Mouse (Mus musculus) MEL (cell line): ENCODE results near the gene Samhd1. TPM values are rescaled to one million over a fixed set of nuclear protein-coding genes. Genes with fewer than 3 reads are reported as not detected.

Experiments
- DNase-seq: peaks from one replicate; pipeline ENCODE4 v3.0.0; 2011; ENCODE audit warnings: low read depth, low spot score
- H3K27ac ChIP-seq: 2 replicates; pipeline ENCODE4 v1.5.1; 2012; ENCODE audit warnings: low read depth, mild to moderate bottlenecking, control low read depth, low read length, moderate library complexity; ENCODE audit not compliant: control insufficient read depth
- H3K27me3 ChIP-seq, 2 experiments: fragments of 150-350 bp in 1 of 2; sonication (generic) in 1 of 2; 2 replicates each; pipeline ENCODE4 v1.6.1; 2012; ENCODE audit warnings: low read length in 2 of 2, mild to moderate bottlenecking in 2 of 2, improper control_type of control experiment in 1 of 2, moderate library complexity in 1 of 2; ENCODE audit not compliant: insufficient read depth in 2 of 2, control insufficient read depth in 1 of 2
- H3K36me3 ChIP-seq, 2 experiments: 2 replicates each; pipeline ENCODE4 v1.6.1; 2012 to 2014; ENCODE audit warnings: low read length in 2 of 2, improper control_type of control experiment in 1 of 2, inconsistent platforms in 1 of 2, mild to moderate bottlenecking in 1 of 2; ENCODE audit not compliant: insufficient read depth in 2 of 2, control insufficient read depth in 1 of 2
- H3K4me1 ChIP-seq, 2 experiments: fragments of 150-350 bp in 1 of 2; sonication (generic) in 1 of 2; 2 replicates each; pipeline ENCODE4 v1.6.1; 2012; ENCODE audit warnings: low read length in 2 of 2, improper control_type of control experiment in 1 of 2, mild to moderate bottlenecking in 1 of 2; ENCODE audit not compliant: insufficient read depth in 2 of 2, control insufficient read depth in 1 of 2
- H3K4me3 ChIP-seq, 2 experiments: fragments of 150-350 bp in 1 of 2; sonication (generic) in 1 of 2; 2 replicates each; pipeline ENCODE4 v1.5.1; 2012; ENCODE audit warnings: low read depth in 2 of 2, low read length in 2 of 2, mild to moderate bottlenecking in 2 of 2, moderate library complexity in 2 of 2, control low read depth in 1 of 2, improper control_type of control experiment in 1 of 2; ENCODE audit not compliant: control insufficient read depth in 1 of 2, insufficient read depth in 1 of 2
- H3K79me2 ChIP-seq: 2 replicates; pipeline ENCODE4 v1.6.1; 2012; ENCODE audit warnings: mild to moderate bottlenecking, low read length, moderate library complexity; ENCODE audit not compliant: control insufficient read depth, poor library complexity, insufficient read depth
- H3K9ac ChIP-seq: 2 replicates; pipeline ENCODE4 v1.6.1; 2012; ENCODE audit warnings: low read depth, mild to moderate bottlenecking, control low read depth, low read length, moderate library complexity; ENCODE audit not compliant: control insufficient read depth, poor library complexity, severe bottlenecking
- H3K9me3 ChIP-seq: fragments of 150-350 bp; sonication (generic); replicated peaks from 2 replicates; pipeline ENCODE4 v1.6.1; 2012; ENCODE audit warnings: mild to moderate bottlenecking, low read length, improper control_type of control experiment, moderate library complexity; ENCODE audit not compliant: insufficient read depth
- BHLHE40 ChIP-seq: IDR thresholded peaks from 2 replicates; pipeline ENCODE4 v1.6.1; 2012; ENCODE audit warnings: low read depth, mild to moderate bottlenecking, inconsistent platforms, low read length, improper control_type of control experiment, borderline replicate concordance
- CHD1 ChIP-seq: IDR thresholded peaks from 2 replicates; pipeline ENCODE4 v1.6.1; 2012; ENCODE audit warnings: low read depth, mild to moderate bottlenecking, inconsistent platforms, low read length, improper control_type of control experiment
- CHD2 ChIP-seq: IDR thresholded peaks from 2 replicates; pipeline ENCODE4 v1.6.1; 2011; ENCODE audit warnings: low read length, improper control_type of control experiment
- CTCF ChIP-seq, 3 experiments: IDR thresholded peaks in 2 of 3; conservative IDR thresholded peaks in 1 of 3; 2 replicates each; pipeline ENCODE4 v1.5.1; 2011 to 2012; ENCODE audit warnings: low read length in 3 of 3, low read depth in 2 of 3, mild to moderate bottlenecking in 2 of 3, improper control_type of control experiment in 1 of 3, inconsistent platforms in 1 of 3, mixed read lengths in 1 of 3, moderate library complexity in 1 of 3; ENCODE audit not compliant: control insufficient read depth in 1 of 3, insufficient read depth in 1 of 3, poor library complexity in 1 of 3, severe bottlenecking in 1 of 3
- E2F4 ChIP-seq: IDR thresholded peaks from 2 replicates; pipeline ENCODE4 v1.6.1; 2011; ENCODE audit warnings: low read depth, low read length, improper control_type of control experiment, borderline replicate concordance
- ELF1 ChIP-seq: IDR thresholded peaks from 2 replicates; pipeline ENCODE4 v1.6.1; 2014; ENCODE audit warnings: low read depth, mild to moderate bottlenecking, inconsistent platforms, low read length, improper control_type of control experiment, moderate library complexity
- EP300 ChIP-seq, 2 experiments: IDR thresholded peaks; 2 replicates each; pipeline ENCODE4 v1.6.1; 2011; ENCODE audit warnings: improper control_type of control experiment in 2 of 2, low read length in 2 of 2, low read depth in 1 of 2, mild to moderate bottlenecking in 1 of 2
- ETS1 ChIP-seq: IDR thresholded peaks from 2 replicates; pipeline ENCODE4 v1.6.1; 2012; ENCODE audit warnings: low read depth, mild to moderate bottlenecking, inconsistent platforms, low read length, improper control_type of control experiment, moderate library complexity
- GABPA ChIP-seq: IDR thresholded peaks from 2 replicates; pipeline ENCODE4 v1.6.1; 2012; ENCODE audit warnings: low read depth, mild to moderate bottlenecking, inconsistent platforms, low read length, improper control_type of control experiment, moderate library complexity
- GATA1 ChIP-seq: IDR thresholded peaks from 2 replicates; pipeline ENCODE4 v1.6.1; 2011; ENCODE audit warnings: low read depth, low read length, improper control_type of control experiment
- HCFC1 ChIP-seq: IDR thresholded peaks from 2 replicates; pipeline ENCODE4 v1.6.1; 2012; ENCODE audit warnings: low read depth, mild to moderate bottlenecking, inconsistent platforms, low read length, improper control_type of control experiment, moderate library complexity
- JUND ChIP-seq: IDR thresholded peaks from 2 replicates; pipeline ENCODE4 v1.6.1; 2011; ENCODE audit warnings: low read depth, mild to moderate bottlenecking, improper control_type of control experiment, low read length
- KAT2A ChIP-seq: conservative IDR thresholded peaks from 2 replicates; pipeline ENCODE4 v1.6.1; 2012; ENCODE audit warnings: low read depth, low read length, improper control_type of control experiment, inconsistent platforms
- MAFK ChIP-seq: IDR thresholded peaks from 2 replicates; pipeline ENCODE4 v1.6.1; 2011; ENCODE audit warnings: low read depth, mild to moderate bottlenecking, low read length, improper control_type of control experiment, borderline replicate concordance
- MAX ChIP-seq: IDR thresholded peaks from 2 replicates; pipeline ENCODE4 v1.6.1; 2011; ENCODE audit warnings: low read length, improper control_type of control experiment
- MAZ ChIP-seq: IDR thresholded peaks from 2 replicates; pipeline ENCODE4 v1.6.1; 2012; ENCODE audit warnings: low read depth, mild to moderate bottlenecking, inconsistent platforms, low read length, improper control_type of control experiment
- MEF2A ChIP-seq: IDR thresholded peaks from 2 replicates; pipeline ENCODE4 v1.6.1; 2014; ENCODE audit warnings: low read depth, mild to moderate bottlenecking, inconsistent platforms, low read length, improper control_type of control experiment; ENCODE audit not compliant: poor library complexity, insufficient replicate concordance, severe bottlenecking; ENCODE audit errors: extremely low read depth
- MXI1 ChIP-seq: IDR thresholded peaks from 2 replicates; pipeline ENCODE4 v1.6.1; 2011; ENCODE audit warnings: mild to moderate bottlenecking, low read depth, low read length, improper control_type of control experiment
- MYB ChIP-seq: IDR thresholded peaks from 2 replicates; pipeline ENCODE4 v1.6.1; 2011; ENCODE audit warnings: mild to moderate bottlenecking, low read depth, low read length, improper control_type of control experiment
- MYC ChIP-seq: IDR thresholded peaks from 2 replicates; pipeline ENCODE4 v1.6.1; 2011; ENCODE audit warnings: low read depth, mild to moderate bottlenecking, low read length, improper control_type of control experiment, moderate library complexity
- NELFE ChIP-seq: IDR thresholded peaks from 2 replicates; pipeline ENCODE4 v1.6.1; 2011; ENCODE audit warnings: low read depth, low read length, improper control_type of control experiment
- NRF1 ChIP-seq: IDR thresholded peaks from 2 replicates; pipeline ENCODE4 v1.6.1; 2014; ENCODE audit warnings: low read depth, mild to moderate bottlenecking, inconsistent platforms, low read length, improper control_type of control experiment, moderate library complexity; ENCODE audit not compliant: poor library complexity, insufficient read depth, severe bottlenecking
- POLR2A ChIP-seq, 2 experiments: IDR thresholded peaks; 2 replicates each; pipeline ENCODE4 v1.6.1; 2011 to 2012; ENCODE audit warnings: low read length in 2 of 2, mild to moderate bottlenecking in 2 of 2, control low read depth in 1 of 2, improper control_type of control experiment in 1 of 2, low read depth in 1 of 2, moderate library complexity in 1 of 2; ENCODE audit not compliant: control insufficient read depth in 1 of 2, insufficient read depth in 1 of 2, poor library complexity in 1 of 2
- POLR2AphosphoS2 ChIP-seq: IDR thresholded peaks from 2 replicates; pipeline ENCODE4 v1.6.1; 2011; ENCODE audit warnings: low read length, improper control_type of control experiment
- POLR2AphosphoS5 ChIP-seq: IDR thresholded peaks from 2 replicates; pipeline ENCODE4 v1.6.1; 2012; ENCODE audit warnings: low read depth, borderline replicate concordance, mild to moderate bottlenecking, inconsistent platforms, low read length, moderate library complexity, mixed read lengths
- RAD21 ChIP-seq: IDR thresholded peaks from 2 replicates; pipeline ENCODE4 v1.6.1; 2011; ENCODE audit warnings: mild to moderate bottlenecking, low read depth, low read length, improper control_type of control experiment
- RCOR1 ChIP-seq: IDR thresholded peaks from 2 replicates; pipeline ENCODE4 v1.6.1; 2012; ENCODE audit warnings: low read depth, mild to moderate bottlenecking, inconsistent platforms, low read length, improper control_type of control experiment
- SIN3A ChIP-seq: IDR thresholded peaks from 2 replicates; pipeline ENCODE4 v1.6.1; 2012; ENCODE audit warnings: low read length, improper control_type of control experiment, inconsistent platforms
- SMC3 ChIP-seq: IDR thresholded peaks from 2 replicates; pipeline ENCODE4 v1.6.1; 2011; ENCODE audit warnings: low read depth, low read length, improper control_type of control experiment
- TAL1 ChIP-seq: IDR thresholded peaks from 2 replicates; pipeline ENCODE4 v1.6.1; 2012; ENCODE audit warnings: mild to moderate bottlenecking, inconsistent platforms, low read length, moderate library complexity, mixed read lengths
- TBP ChIP-seq: IDR thresholded peaks from 2 replicates; pipeline ENCODE4 v1.8.0; 2011; ENCODE audit warnings: low read depth, low read length, improper control_type of control experiment
- TCF12 ChIP-seq: IDR thresholded peaks from 2 replicates; pipeline ENCODE4 v1.6.1; 2014; ENCODE audit warnings: low read depth, mild to moderate bottlenecking, inconsistent platforms, low read length, improper control_type of control experiment, moderate library complexity
- UBTF ChIP-seq: IDR thresholded peaks from 2 replicates; pipeline ENCODE4 v1.6.1; 2012; ENCODE audit warnings: low read depth, mild to moderate bottlenecking, inconsistent platforms, low read length, improper control_type of control experiment, moderate library complexity, borderline replicate concordance; ENCODE audit not compliant: insufficient read depth
- USF2 ChIP-seq, 2 experiments: IDR thresholded peaks; 2 replicates each; pipeline ENCODE4 v1.6.1; 2011 to 2012; ENCODE audit warnings: improper control_type of control experiment in 2 of 2, low read length in 2 of 2, borderline replicate concordance in 1 of 2, inconsistent platforms in 1 of 2, low read depth in 1 of 2, mild to moderate bottlenecking in 1 of 2; ENCODE audit not compliant: insufficient read depth in 1 of 2
- ZC3H11A ChIP-seq: IDR thresholded peaks from 2 replicates; pipeline ENCODE4 v1.6.1; 2012; ENCODE audit warnings: low read depth, mild to moderate bottlenecking, inconsistent platforms, low read length, improper control_type of control experiment
- ZKSCAN1 ChIP-seq: IDR thresholded peaks from 2 replicates; pipeline ENCODE4 v1.6.1; 2012; ENCODE audit warnings: low read depth, mild to moderate bottlenecking, inconsistent platforms, low read length, improper control_type of control experiment, moderate library complexity
- ZMIZ1 ChIP-seq: IDR thresholded peaks from 2 replicates; pipeline ENCODE4 v1.6.1; 2012; ENCODE audit warnings: low read depth, mild to moderate bottlenecking, inconsistent platforms, low read length, improper control_type of control experiment, moderate library complexity
- ZNF384 ChIP-seq: IDR thresholded peaks from 2 replicates; pipeline ENCODE4 v1.6.1; 2012; ENCODE audit warnings: low read depth, mild to moderate bottlenecking, inconsistent platforms, low read length, improper control_type of control experiment
- polyA plus RNA-seq, 2 experiments: library from polyadenylated mRNA; stranded (reverse) in 1 of 2; unstranded in 1 of 2; fragments of >175 nt in 1 of 2; fragments of >200 nt in 1 of 2; gene quantifications; 2 replicates each; pipeline versions ENCODE4 v1.2.1 to v1.2.4; 2012; ENCODE audit warnings: low replicate concordance in 2 of 2, low read depth in 1 of 2; ENCODE audit not compliant: insufficient read length in 2 of 2, insufficient read depth in 1 of 2, missing spikeins in 1 of 2
- total RNA-seq: library from RNA; depleted of rRNA; stranded (reverse); fragments of 300-350 nt; gene quantifications from 2 replicates; pipeline ENCODE4 v1.2.3, GENCODE M21; 2012

Gene Samhd1
- total and polyA plus RNA-seq, 3 experiments = 15.7 to 76.8 (median 50.5) TPM

- H3K4me1 ChIP-seq = peaks cover 3 to 27% of the 10 kb centered on the region in 2 experiments; a peak in 3 of 4 replicates
Observed at GRCm38 (mm10) chr2:157139251-157139802, 4.3 kb upstream of the Samhd1 start.

GRCm38 (mm10) chr2:157138808-157139207 lies 3.7 kb upstream of the Samhd1 start:
- Histone ChIP-seq H3K27ac (peak overlapping the region; percentile 42; the same call in 1 of the 2 replicates), H3K4me3 (no peak overlapping the region), H3K9ac (no peak overlapping the region), H3K9me3 (no peaks in the 10 kb centered on the region), H3K4me1 (peaks cover 3 to 27% of the 10 kb centered on the region in 2 experiments; a peak in 3 of 4 replicates), H3K79me2 (peaks cover 5% of the 10 kb centered on the region), H3K27me3 (no peaks in the 10 kb centered on the region), H3K36me3 (peaks cover 0 to 24% of the 10 kb centered on the region in 2 experiments; a peak in 2 of 4 replicates)
- peak; percentile 78 for DNase-seq
- TF ChIP-seq ELF1 (0 out of 2 replicates have a peak, but pooled peaks have one; percentile 18), MAZ (no peak), NELFE (no peak), CHD1 (no peak), EP300 (IDR thresholded peaks at IDR 0.05; ENCODE audit: low read depth in 1 of 2, low read length in 2 of 2) (peak in 1 of 2 experiments; percentile 51; a peak in 2 of 4 replicates), NRF1 (no peak), MYB (no peak), RAD21 (no peak), MEF2A (no peak), SMC3 (no peak), ZC3H11A (no peak), ZKSCAN1 (no peak), POLR2AphosphoS5 (no peak), BHLHE40 (no peak), GATA1 (no peak)

More at GRCm38 (mm10) chr2:157139251-157139802, 4.3 kb upstream of the Samhd1 start:
- H3K4me3 ChIP-seq = no peak overlapping the region
- no peaks in the 10 kb centered on the region for H3K27me3 ChIP-seq
- H3K9ac ChIP-seq = no peak overlapping the region
- peak; percentile 67 for DNase-seq
- no peaks in the 10 kb centered on the region for H3K9me3 ChIP-seq
- peak overlapping the region; percentile 31; the same call in 1 of the 2 replicates for H3K27ac ChIP-seq
- H3K79me2 ChIP-seq = peaks cover 4% of the 10 kb centered on the region
- peaks cover 0 to 24% of the 10 kb centered on the region in 2 experiments; a peak in 2 of 4 replicates for H3K36me3 ChIP-seq
- TF ChIP-seq NRF1 = no peak
- no peak for TF ChIP-seq MYC
- peak; percentile 11 to 63; a peak in 2 of 4 replicates for TF ChIP-seq EP300 (IDR thresholded peaks at IDR 0.05; ENCODE audit: low read depth in 1 of 2, low read length in 2 of 2)
- TF ChIP-seq CHD1 = no peak
- no peak for TF ChIP-seq SIN3A
- TF ChIP-seq ELF1 = no peak
- no peak for TF ChIP-seq RAD21
- no peak for TF ChIP-seq E2F4
- TF ChIP-seq MAZ = no peak
- TF ChIP-seq ZKSCAN1 = no peak
- no peak for TF ChIP-seq CTCF (IDR thresholded peaks at IDR 0.05 in 2 of 3, conservative IDR thresholded peaks at IDR 0.05 in 1 of 3; ENCODE audit: control insufficient read depth in 1 of 3, insufficient read depth in 1 of 3, low read depth in 2 of 3, low read length in 3 of 3, poor library complexity in 1 of 3, severe bottlenecking in 1 of 3)
- no peak for TF ChIP-seq MXI1
- TF ChIP-seq MAX = no peak
- no peak for TF ChIP-seq UBTF
- TF ChIP-seq RCOR1 = no peak
- TF ChIP-seq POLR2AphosphoS5 = no peak
- no peak for TF ChIP-seq POLR2A (IDR thresholded peaks at IDR 0.05; ENCODE audit: control insufficient read depth in 1 of 2, insufficient read depth in 1 of 2, low read depth in 1 of 2, low read length in 2 of 2, poor library complexity in 1 of 2)
- TF ChIP-seq HCFC1 = no peak
- TF ChIP-seq BHLHE40 = no peak
- TF ChIP-seq NELFE = no peak
- no peak for TF ChIP-seq SMC3
- no peak for TF ChIP-seq MEF2A
- TF ChIP-seq MAFK = no peak
- no peak for TF ChIP-seq ZMIZ1
- TF ChIP-seq KAT2A = no peak
- TF ChIP-seq POLR2AphosphoS2 = no peak
- no peak for TF ChIP-seq USF2 (IDR thresholded peaks at IDR 0.05; ENCODE audit: borderline replicate concordance in 1 of 2, insufficient read depth in 1 of 2, low read depth in 1 of 2, low read length in 2 of 2)
- no peak for TF ChIP-seq GABPA
- no peak for TF ChIP-seq ZC3H11A
- no peak for TF ChIP-seq TBP
- peak; percentile 62 for TF ChIP-seq ETS1
- TF ChIP-seq TAL1 = peak; percentile 71
- peak; percentile 68 for TF ChIP-seq TCF12
- TF ChIP-seq CHD2 = no peak
- TF ChIP-seq ZNF384 = no peak
- no peak for TF ChIP-seq JUND
- TF ChIP-seq MYB = no peak
- 0 out of 2 replicates have a peak, but pooled peaks have one; percentile 42 for TF ChIP-seq GATA1
